Mouse (Mus musculus) thymus, adult 2 months (tissue): ENCODE measurements around the gene Gm12248. TPM values are rescaled to one million over a fixed set of nuclear protein-coding genes. Genes with fewer than 3 reads are reported as not detected.

Source experiments
- DNase-seq: peaks from one replicate; pipeline ENCODE4 v3.0.0; 2021
- H3K27ac ChIP-seq: fragments of 200-500 bp; 2 replicates; pipeline ENCODE4 v1.5.1; 2012; ENCODE audit warnings: low read length, control low read depth; ENCODE audit not compliant: control insufficient read depth, insufficient read depth
- H3K27me3 ChIP-seq: fragments of 200-500 bp; 2 replicates; pipeline ENCODE4 v1.6.1; 2012; ENCODE audit warnings: mild to moderate bottlenecking, low read length, moderate library complexity, mixed read lengths; ENCODE audit not compliant: control insufficient read depth, insufficient read depth
- H3K36me3 ChIP-seq: fragments of 200-500 bp; 2 replicates; pipeline ENCODE4 v1.6.1; 2012; ENCODE audit warnings: mild to moderate bottlenecking, low read length, moderate library complexity; ENCODE audit not compliant: control insufficient read depth, insufficient read depth
- H3K4me1 ChIP-seq: fragments of 200-500 bp; replicated peaks from 2 replicates; pipeline ENCODE4 v1.6.1; 2012; ENCODE audit warnings: low read length; ENCODE audit not compliant: control insufficient read depth, insufficient read depth
- H3K4me3 ChIP-seq: fragments of 200-500 bp; 2 replicates; pipeline ENCODE4 v1.5.1; 2012; ENCODE audit warnings: mild to moderate bottlenecking, low read length, control low read depth, moderate library complexity; ENCODE audit not compliant: control insufficient read depth, insufficient read depth
- CTCF ChIP-seq: fragments of 200-500 bp; IDR thresholded peaks from 2 replicates; pipeline ENCODE4 v1.5.1; 2012; ENCODE audit warnings: mild to moderate bottlenecking, control low read depth, low read length, moderate library complexity, borderline replicate concordance; ENCODE audit not compliant: control insufficient read depth, poor library complexity, insufficient read depth; ENCODE audit errors: extremely low read depth
- POLR2A ChIP-seq: fragments of 200-500 bp; IDR thresholded peaks from 2 replicates; pipeline ENCODE4 v1.6.1; 2012; ENCODE audit warnings: mild to moderate bottlenecking, low read length, control low read depth, moderate library complexity; ENCODE audit not compliant: control insufficient read depth, poor library complexity, insufficient read depth; ENCODE audit errors: extremely low read depth
- WGBS: fragments of 180-500 bp; shearing (Covaris S2); methylation state at CpG from one replicate; pipeline ENCODE4 v1.1.7; 2018; 5-methylcytosine and 5-hydroxymethylcytosine counted together
- polyA plus RNA-seq: library from polyadenylated mRNA; depleted of rRNA; stranded (reverse); fragments of >200 nt; gene quantifications from 2 replicates; pipeline ENCODE4 v1.2.3, GENCODE M21; 2012

Gene Gm12248
- polyA plus RNA-seq, 1 experiment, result 0.59 TPM

GRCm38 (mm10) chr11:58129302-58129843, 36.4 kb upstream of the Gm12248 start:
- H3K4me1 ChIP-seq, result peaks cover 13% of the 10 kb centered on the region
- no peak for DNase-seq
- H3K27me3 ChIP-seq, result no peaks in the 10 kb centered on the region
- TF ChIP-seq POLR2A (no peak), CTCF (no peak)
- H3K4me3 ChIP-seq, result no peak overlapping the region
- peaks cover 52% of the 10 kb centered on the region for H3K36me3 ChIP-seq
- no peak overlapping the region for H3K27ac ChIP-seq
- 92% methylated on average over 6 of the region's 6 CpGs for WGBS

DNA sequence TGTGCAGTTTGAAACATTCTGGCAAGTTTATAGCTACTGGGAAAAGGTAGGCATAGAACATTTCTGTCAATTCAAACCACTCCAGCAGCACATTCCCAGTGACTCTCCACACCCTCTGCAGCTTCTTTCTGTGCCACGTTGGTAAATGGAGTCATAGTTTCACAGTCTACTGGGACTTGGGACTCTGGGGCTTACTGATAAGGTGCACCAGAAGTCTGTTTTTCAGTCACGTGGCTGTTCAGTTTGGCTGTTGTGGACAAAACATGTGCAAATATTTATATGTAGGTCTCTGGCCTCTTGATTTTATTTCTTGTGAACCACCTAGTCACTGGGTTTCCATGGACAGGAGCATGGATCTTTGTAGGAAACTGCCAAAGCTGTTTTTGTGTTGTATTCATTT, 34.6 kb upstream of the Gm12248 start:
- no peak for DNase-seq
- 97% methylated on average over 2 of the region's 2 CpGs for WGBS
- H3K36me3 ChIP-seq, result peaks cover 54% of the 10 kb centered on the region
- TF ChIP-seq CTCF (no peak), POLR2A (no peak)
- H3K4me3 ChIP-seq, result no peak overlapping the region
- H3K4me1 ChIP-seq, result peaks cover 7% of the 10 kb centered on the region
- no peak overlapping the region for H3K27ac ChIP-seq
- no peaks in the 10 kb centered on the region for H3K27me3 ChIP-seq

DNA sequence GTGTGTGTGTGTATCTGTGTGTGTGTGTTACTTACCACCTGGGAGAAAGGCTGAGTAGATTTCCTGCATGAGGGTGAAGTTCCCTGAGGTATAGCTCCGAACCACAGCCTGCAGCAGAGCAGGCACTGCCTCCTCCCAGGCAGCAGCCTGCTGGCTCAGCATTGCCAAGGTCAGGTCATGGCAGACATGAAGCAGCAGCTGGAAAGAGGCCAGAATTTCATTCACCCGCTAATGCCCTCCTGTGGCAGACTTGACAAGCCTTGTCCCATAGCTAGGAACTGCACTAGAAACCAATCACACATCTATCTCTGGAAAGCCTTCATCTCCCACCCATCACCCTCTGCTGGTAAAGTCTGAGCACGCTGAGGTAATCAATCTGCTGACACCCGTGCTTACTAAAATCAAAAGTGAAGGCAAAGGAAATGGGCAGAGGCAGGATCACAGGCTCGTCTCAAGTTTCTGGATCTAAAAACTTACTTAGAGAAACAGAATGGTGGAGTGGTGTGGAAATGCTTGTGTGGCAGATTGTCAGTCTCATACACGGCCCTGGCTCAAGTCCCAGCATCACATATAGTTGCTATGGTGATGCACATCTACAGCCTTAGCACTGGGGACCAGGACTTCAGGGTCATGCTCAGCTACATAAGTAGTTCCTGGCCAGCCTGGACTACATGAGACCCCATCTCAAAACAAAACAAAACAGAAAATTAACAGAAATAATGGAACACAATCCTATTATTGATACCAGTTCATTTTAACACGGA, 33.6 kb upstream of the Gm12248 start:
- H3K4me3 ChIP-seq, result no peak overlapping the region
- H3K36me3 ChIP-seq, result peaks cover 62% of the 10 kb centered on the region
- no peak for DNase-seq
- H3K27ac ChIP-seq, result no peak overlapping the region
- H3K27me3 ChIP-seq, result no peaks in the 10 kb centered on the region
- no peak for TF ChIP-seq CTCF
- TF ChIP-seq POLR2A, result no peak
- 87% methylated on average over 7 of the region's 7 CpGs for WGBS
- H3K4me1 ChIP-seq, result peaks cover under 1% of the 10 kb centered on the region; the same call in 1 of the 2 replicates

- H3K27me3 ChIP-seq, result no peaks in the 10 kb centered on the region
- TF ChIP-seq POLR2A, result no peak
- no peak for TF ChIP-seq CTCF
- H3K36me3 ChIP-seq, result peaks cover 76% of the 10 kb centered on the region
- no peak overlapping the region for H3K27ac ChIP-seq
- H3K4me3 ChIP-seq, result no peak overlapping the region
- 97% methylated on average over 11 of the region's 11 CpGs for WGBS
- H3K4me1 ChIP-seq, result no peaks in the 10 kb centered on the region
- no peak for DNase-seq
Measured at GRCm38 (mm10) chr11:58125021-58125420, 32.1 kb upstream of the Gm12248 start.

DNA sequence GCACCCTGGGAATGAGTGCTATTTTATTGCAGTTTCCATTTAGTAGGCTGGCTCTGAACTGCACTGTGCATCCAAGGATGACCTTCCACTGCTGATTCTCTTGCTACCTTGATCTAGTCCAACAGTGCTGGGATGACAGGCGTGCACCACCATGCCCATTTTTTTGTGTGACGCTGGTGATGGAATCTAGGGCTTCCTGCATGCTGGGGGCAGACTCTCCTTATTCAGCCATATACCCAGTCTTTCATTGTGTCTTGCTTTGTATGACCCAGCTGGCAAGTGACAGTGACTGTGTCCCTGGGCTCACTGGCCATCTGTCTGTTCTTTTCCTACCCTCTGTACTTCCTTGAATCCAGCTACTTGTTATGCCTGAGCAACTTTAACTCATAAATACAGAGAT, 30.8 kb upstream of the Gm12248 start:
- 95% methylated on average over 2 of the region's 2 CpGs for WGBS
- DNase-seq, result no peak
- Histone ChIP-seq H3K27me3 (no peaks in the 10 kb centered on the region), H3K27ac (no peak overlapping the region), H3K36me3 (peaks cover 71% of the 10 kb centered on the region), H3K4me3 (no peak overlapping the region), H3K4me1 (no peaks in the 10 kb centered on the region)
- TF ChIP-seq CTCF (no peak), POLR2A (no peak)

GRCm38 (mm10) chr11:58121351-58121750, 28.4 kb upstream of the Gm12248 start:
- no peak overlapping the region for H3K27ac ChIP-seq
- no peaks in the 10 kb centered on the region; the same call in 1 of the 2 replicates for H3K4me1 ChIP-seq
- WGBS, result 93% methylated on average over 9 of the region's 9 CpGs
- TF ChIP-seq POLR2A, result no peak
- no peak for TF ChIP-seq CTCF
- H3K4me3 ChIP-seq, result no peak overlapping the region
- no peak for DNase-seq
- peaks cover 84% of the 10 kb centered on the region for H3K36me3 ChIP-seq
- H3K27me3 ChIP-seq, result no peaks in the 10 kb centered on the region

- WGBS, result 94% methylated on average over 3 of the region's 3 CpGs
- Histone ChIP-seq H3K4me1 (no peaks in the 10 kb centered on the region; the same call in 1 of the 2 replicates), H3K27ac (no peak overlapping the region), H3K36me3 (peaks cover 84% of the 10 kb centered on the region), H3K4me3 (no peak overlapping the region), H3K27me3 (no peaks in the 10 kb centered on the region)
- DNase-seq, result no peak
- no peak for TF ChIP-seq CTCF
- no peak for TF ChIP-seq POLR2A
Measured at GRCm38 (mm10) chr11:58120655-58121054, 27.7 kb upstream of the Gm12248 start.
